Mouse (Mus musculus) forebrain, embryonic 14.5 days (tissue): ENCODE data around the gene Vmn1r208. TPM values are rescaled to one million over a fixed set of nuclear protein-coding genes. Genes with fewer than 3 reads are reported as not detected.

ENCODE experiments used
- polyA plus RNA-seq: library from polyadenylated mRNA; unstranded; fragments of >200 nt; fragmentation: Nextera tagmentation; extraction: Ambion mirVana; gene quantifications from 2 replicates; pipeline ENCODE4 v1.2.1, GENCODE M21; 2014

The Vmn1r208 gene
- polyA plus RNA-seq, 1 experiment from 2014 or later = not detected

Other genes starting within 250 kb of the Vmn1r208 start
- gene Vmn1r204, start 224.2 kb downstream of the Vmn1r208 start, polyA plus RNA-seq = not detected in 2 replicates
- not detected in 2 replicates for gene Vmn1r205, start 184.4 kb downstream of the Vmn1r208 start, polyA plus RNA-seq
- gene Vmn1r206, start 153.1 kb downstream of the Vmn1r208 start, polyA plus RNA-seq = not detected in 2 replicates
- not detected in 2 replicates for gene Vmn1r207-ps, start 47.8 kb downstream of the Vmn1r208 start, polyA plus RNA-seq
- not detected in 2 replicates for gene Vmn1r209, start 32.3 kb upstream of the Vmn1r208 start, polyA plus RNA-seq
- not detected in 2 replicates for gene Vmn1r210, start 53.9 kb upstream of the Vmn1r208 start, polyA plus RNA-seq
- gene Vmn1r211, start 80.2 kb upstream of the Vmn1r208 start, polyA plus RNA-seq = not detected in 2 replicates
- not detected in 2 replicates for gene Vmn1r212, start 106.8 kb upstream of the Vmn1r208 start, polyA plus RNA-seq
- not detected in 2 replicates for gene Vmn1r213, start 230.3 kb upstream of the Vmn1r208 start, polyA plus RNA-seq